Mouse (Mus musculus): ENCODE measurements at regions not wholly inside any gene's neighbourhood (a gene's known extent, or its start where the extent isn't known, plus 50 kb on each side); places are given as distances from the start of the nearest gene placed in this dataset.

GRCm38 (mm10) chr14:114587367-114588064, 504.5 kb upstream of the Gpc5 start:
- no peak for TF ChIP-seq CTCF (IDR thresholded peaks at IDR 0.05; ENCODE audit: control insufficient read depth, insufficient read depth, insufficient replicate concordance, low read depth, low read length)
- no peak for TF ChIP-seq POLR2A (IDR thresholded peaks at IDR 0.05; ENCODE audit: control insufficient read depth, low read depth, low read length)
